24 mouse cellular contexts compared by ENCODE assay signal in genomic region chr10:75978835-75979157, GRCm38 (mm10). TPM values are rescaled to one million over a fixed set of nuclear protein-coding genes. Genes with fewer than 3 reads are reported as not detected.
DNase-seq lines count a peak whose midpoint lies in the region; ATAC-seq and TF ChIP-seq lines count a peak whose summit lies in the region.
"Had no signal": no experiment of that assay in that cellular context is flagged by ENCODE, and none has a peak within 500 bp of the region (broad histone marks: within the 10 kb centered on the region; RNA-seq: fewer than 3 reads in every experiment).

No protein-coding gene starts in this region.

- H3K27me3 ChIP-seq in forebrain, embryonic 16.5 days (replicated peaks; ENCODE audit: control insufficient read depth, insufficient read depth, low read length): no peaks in the 10 kb centered on the region
- no peaks in the 10 kb centered on the region for H3K27me3 ChIP-seq in forebrain, embryonic 15.5 days
- no peaks in the 10 kb centered on the region for H3K27me3 ChIP-seq in limb, embryonic 15.5 days
- H3K27me3 ChIP-seq in limb, embryonic 10.5 days (ENCODE audit: low read depth, poor library complexity, severe bottlenecking): no peaks in the 10 kb centered on the region
- no peaks in the 10 kb centered on the region for H3K27me3 ChIP-seq in cerebellum, adult 2 months (ENCODE audit: control insufficient read depth, insufficient read depth, low read length)
- H3K27me3 ChIP-seq: forebrain, embryonic 13.5 days; hindbrain, embryonic 13.5 days; Patski had no signal

- no peak for TF ChIP-seq POLR2A in cerebellum, adult 2 months (IDR thresholded peaks at IDR 0.05; ENCODE audit: borderline replicate concordance, insufficient read depth, low read length)

- peak; percentile 18; the same call in 1 of the 2 replicates for ATAC-seq in forebrain, embryonic 16.5 days
- ATAC-seq in forebrain, embryonic 15.5 days (replicated peaks): no peak
- 0 out of 2 replicates have a peak, but pooled peaks have one; percentile 19 for ATAC-seq in limb, embryonic 15.5 days (ENCODE audit: insufficient number of reproducible peaks, low FRiP score, low TSS enrichment, low read depth)
- ATAC-seq: hindbrain, embryonic 16.5 days; intestine, embryonic 16.5 days; Patski had no signal

- no peak overlapping the region for H3K4me2 ChIP-seq in forebrain, embryonic 16.5 days (ENCODE audit: low read length)
- no peak overlapping the region for H3K4me2 ChIP-seq in forebrain, embryonic 15.5 days (replicated peaks)
- no peak overlapping the region for H3K4me2 ChIP-seq in limb, embryonic 15.5 days
- H3K4me2 ChIP-seq: forebrain, embryonic 13.5 days; heart, embryonic 11.5 days; hindbrain, embryonic 13.5 days had no signal

- H3K9ac ChIP-seq in forebrain, embryonic 16.5 days (replicated peaks; ENCODE audit: low read depth, low read length): no peak overlapping the region
- no peak overlapping the region for H3K9ac ChIP-seq in forebrain, embryonic 15.5 days (replicated peaks)
- no peak overlapping the region for H3K9ac ChIP-seq in limb, embryonic 15.5 days
- H3K9ac ChIP-seq: forebrain, embryonic 13.5 days; hindbrain, embryonic 13.5 days had no signal

- peaks cover 5% of the 10 kb centered on the region for H3K4me1 ChIP-seq in forebrain, embryonic 16.5 days (replicated peaks; ENCODE audit: control insufficient read depth, insufficient read depth, low read length)
- H3K4me1 ChIP-seq in forebrain, embryonic 15.5 days: peaks cover 4% of the 10 kb centered on the region
- no peaks in the 10 kb centered on the region for H3K4me1 ChIP-seq in limb, embryonic 15.5 days
- no peaks in the 10 kb centered on the region for H3K4me1 ChIP-seq in limb, embryonic 10.5 days
- H3K4me1 ChIP-seq in cerebellum, adult 2 months (ENCODE audit: control insufficient read depth, insufficient read depth, low read length): peaks cover 4% of the 10 kb centered on the region; the same call in 1 of the 2 replicates
- H3K4me1 ChIP-seq: hindbrain, embryonic 13.5 days had no signal

- H3K9me3 ChIP-seq in forebrain, embryonic 16.5 days (ENCODE audit: control insufficient read depth, low read length): no peaks in the 10 kb centered on the region
- no peaks in the 10 kb centered on the region for H3K9me3 ChIP-seq in forebrain, embryonic 15.5 days
- H3K9me3 ChIP-seq in limb, embryonic 15.5 days: no peaks in the 10 kb centered on the region
- no peaks in the 10 kb centered on the region for H3K9me3 ChIP-seq in limb, embryonic 10.5 days (replicated peaks)
- H3K9me3 ChIP-seq: forebrain, embryonic 10.5 days; forebrain, embryonic 13.5 days; hindbrain, embryonic 13.5 days had no signal

- no peak overlapping the region for H3K27ac ChIP-seq in forebrain, embryonic 16.5 days (ENCODE audit: low read length)
- H3K27ac ChIP-seq in forebrain, embryonic 15.5 days (replicated peaks): no peak overlapping the region
- H3K27ac ChIP-seq in limb, embryonic 15.5 days: no peak overlapping the region
- H3K27ac ChIP-seq in limb, embryonic 10.5 days: no peak overlapping the region
- H3K27ac ChIP-seq in cerebellum, adult 2 months (ENCODE audit: insufficient read depth, low read length): no peak overlapping the region
- H3K27ac ChIP-seq: forebrain, embryonic 10.5 days; forebrain, embryonic 13.5 days; heart, adult 2 months; hindbrain, embryonic 13.5 days had no signal

- no peak for TF ChIP-seq CTCF in cerebellum, adult 2 months (IDR thresholded peaks at IDR 0.05; ENCODE audit: borderline replicate concordance, insufficient read depth, low read depth, low read length)

- WGBS in forebrain, embryonic 16.5 days: 48% methylated on average over 5 of the region's 5 CpGs
- 50% methylated on average over 5 of the region's 5 CpGs for WGBS in forebrain, embryonic 15.5 days
- WGBS in limb, embryonic 15.5 days: 91% methylated on average over 5 of the region's 5 CpGs
- WGBS in limb, embryonic 10.5 days: 93% methylated on average over 5 of the region's 5 CpGs
- WGBS in cerebellum, adult 2 months: 59% methylated on average over 5 of the region's 5 CpGs

- H3K4me3 ChIP-seq in forebrain, embryonic 16.5 days (replicated peaks; ENCODE audit: low read length): no peak overlapping the region
- no peak overlapping the region for H3K4me3 ChIP-seq in forebrain, embryonic 15.5 days
- no peak overlapping the region for H3K4me3 ChIP-seq in limb, embryonic 15.5 days
- H3K4me3 ChIP-seq in limb, embryonic 10.5 days: no peak overlapping the region
- H3K4me3 ChIP-seq in cerebellum, adult 2 months (replicated peaks; ENCODE audit: insufficient read depth, low read depth, low read length): no peak overlapping the region
- H3K4me3 ChIP-seq: forebrain, embryonic 10.5 days; forebrain, embryonic 13.5 days; heart, adult 2 months; hindbrain, embryonic 13.5 days had no signal

- no peaks in the 10 kb centered on the region for H3K36me3 ChIP-seq in forebrain, embryonic 16.5 days (ENCODE audit: control insufficient read depth, insufficient read depth)
- no peaks in the 10 kb centered on the region for H3K36me3 ChIP-seq in forebrain, embryonic 15.5 days
- H3K36me3 ChIP-seq in limb, embryonic 15.5 days: no peaks in the 10 kb centered on the region
- H3K36me3 ChIP-seq in limb, embryonic 10.5 days: no peaks in the 10 kb centered on the region
- H3K36me3 ChIP-seq: forebrain, embryonic 10.5 days; hindbrain, embryonic 13.5 days had no signal

- DNase-seq in limb, embryonic 10.5 days (ENCODE audit: low spot score): no peak
- DNase-seq in Muller cell, postnatal 12 days (ENCODE audit: inconsistent ontology term): peak; percentile 32
- no peak for DNase-seq in cerebellum, adult 2 months
- DNase-seq: adrenal gland, postnatal 10 days; adrenal gland, postnatal 36 days; cerebellum, adult 11 months; cerebellum, adult 8-10 months; cerebellum, postnatal 36 days; gastrocnemius, postnatal 25 days; heart, adult 2 months had no signal

RNA-seq across cellular contexts. Expression of gene Gm5134, which starts 24.5 kb away (rescaled TPM):
- polyA plus RNA-seq in forebrain, embryonic 16.5 days (2015; fragmentation: Nextera tagmentation; extraction: Ambion mirVana): not detected in 2 replicates
- 0.15 TPM in 1 of 2 replicates, not detected in the other for polyA plus RNA-seq in forebrain, embryonic 15.5 days (2015; fragmentation: Nextera tagmentation; extraction: Ambion mirVana)
- polyA plus RNA-seq in limb, embryonic 15.5 days (2015; fragmentation: Nextera tagmentation; extraction: Ambion mirVana): not detected in 2 replicates
- 0.06 TPM in 1 of 2 replicates, not detected in the other for polyA plus RNA-seq in limb, embryonic 10.5 days (2016; fragmentation: Nextera tagmentation; extraction: Ambion mirVana)
- 0.08 TPM in 1 of 2 replicates, not detected in the other for polyA plus RNA-seq in cerebellum, adult 2 months (2012; rRNA removed)
- polyA plus RNA-seq: embryonic facial prominence, embryonic 11.5 days; heart, adult 2 months; heart, embryonic 11.5 days; heart, embryonic 14.5 days; heart, postnatal 0 days; hindbrain, embryonic 13.5 days; hindbrain, embryonic 16.5 days; intestine, embryonic 16.5 days; Patski had no signal

RNA-seq across cellular contexts. Expression of gene Vpreb3, which starts 35.9 kb away (rescaled TPM):
- polyA plus RNA-seq in forebrain, embryonic 16.5 days (2015; fragmentation: Nextera tagmentation; extraction: Ambion mirVana): 0.48 TPM in 1 of 2 replicates, not detected in the other
- polyA plus RNA-seq in forebrain, embryonic 15.5 days (2015; fragmentation: Nextera tagmentation; extraction: Ambion mirVana): 0.42 and 0.48 TPM in 2 replicates
- 1.1 TPM in 2 replicates for polyA plus RNA-seq in limb, embryonic 15.5 days (2015; fragmentation: Nextera tagmentation; extraction: Ambion mirVana)
- polyA plus RNA-seq in limb, embryonic 10.5 days (2016; fragmentation: Nextera tagmentation; extraction: Ambion mirVana): 0.34 and 0.65 TPM in 2 replicates
- 0.21 and 1.00 TPM in 2 replicates for polyA plus RNA-seq in cerebellum, adult 2 months (2012; rRNA removed)
- polyA plus RNA-seq: embryonic facial prominence, embryonic 11.5 days; forebrain, embryonic 13.5 days; Patski had no signal

RNA-seq across cellular contexts. Expression of gene Gm867, which starts 38.3 kb away (rescaled TPM):
- 0.20 TPM in 1 of 2 replicates, not detected in the other for polyA plus RNA-seq in forebrain, embryonic 16.5 days (2015; fragmentation: Nextera tagmentation; extraction: Ambion mirVana)
- polyA plus RNA-seq in forebrain, embryonic 15.5 days (2015; fragmentation: Nextera tagmentation; extraction: Ambion mirVana): 0.28 TPM in 1 of 2 replicates, not detected in the other
- polyA plus RNA-seq in limb, embryonic 15.5 days (2015; fragmentation: Nextera tagmentation; extraction: Ambion mirVana): 0.41 TPM in 1 of 2 replicates, not detected in the other
- polyA plus RNA-seq in limb, embryonic 10.5 days (2016; fragmentation: Nextera tagmentation; extraction: Ambion mirVana): 0.20 and 0.49 TPM in 2 replicates
- 0.54 and 0.70 TPM in 2 replicates for polyA plus RNA-seq in cerebellum, adult 2 months (2012; rRNA removed)
- polyA plus RNA-seq: forebrain, embryonic 13.5 days; inflammation-experienced regulatory T-cells, adult 6 months had no signal

RNA-seq across cellular contexts. Expression of gene Mmp11, which starts 42.5 kb away (rescaled TPM):
- polyA plus RNA-seq in forebrain, embryonic 16.5 days (2015; fragmentation: Nextera tagmentation; extraction: Ambion mirVana): 22.2 and 24.3 TPM in 2 replicates
- polyA plus RNA-seq in forebrain, embryonic 15.5 days (2015; fragmentation: Nextera tagmentation; extraction: Ambion mirVana): 19.8 and 20.3 TPM in 2 replicates
- polyA plus RNA-seq in limb, embryonic 15.5 days (2015; fragmentation: Nextera tagmentation; extraction: Ambion mirVana): 205 and 245 TPM in 2 replicates
- polyA plus RNA-seq in limb, embryonic 10.5 days (2016; fragmentation: Nextera tagmentation; extraction: Ambion mirVana): 39.6 and 68.1 TPM in 2 replicates
- 2.3 and 3.0 TPM in 2 replicates for polyA plus RNA-seq in cerebellum, adult 2 months (2012; rRNA removed)

RNA-seq across cellular contexts. Expression of gene Chchd10, which starts 45.9 kb away (rescaled TPM):
- 21.8 and 30.7 TPM in 2 replicates for polyA plus RNA-seq in forebrain, embryonic 16.5 days (2015; fragmentation: Nextera tagmentation; extraction: Ambion mirVana)
- polyA plus RNA-seq in forebrain, embryonic 15.5 days (2015; fragmentation: Nextera tagmentation; extraction: Ambion mirVana): 24.8 and 24.9 TPM in 2 replicates
- polyA plus RNA-seq in limb, embryonic 15.5 days (2015; fragmentation: Nextera tagmentation; extraction: Ambion mirVana): 17.5 and 31.0 TPM in 2 replicates
- polyA plus RNA-seq in limb, embryonic 10.5 days (2016; fragmentation: Nextera tagmentation; extraction: Ambion mirVana): 4.9 and 5.8 TPM in 2 replicates
- 567 and 609 TPM in 2 replicates for polyA plus RNA-seq in cerebellum, adult 2 months (2012; rRNA removed)
